Comparison of ENCODE assay signal across 20 mouse cellular contexts in genomic region chr9:115724063-115724462, GRCm38 (mm10).
DNase-seq lines count a peak whose midpoint lies in the region; ATAC-seq lines count a peak whose summit lies in the region.
"Had no signal": no experiment of that assay in that cellular context is flagged by ENCODE, and none has a peak within 500 bp of the region (broad histone marks: within the 10 kb centered on the region; RNA-seq: fewer than 3 reads in every experiment).

No protein-coding gene starts in this region.

- no peak for ATAC-seq in hindbrain, embryonic 14.5 days (ENCODE audit: low FRiP score)
- no peak for ATAC-seq in neural tube, embryonic 13.5 days (ENCODE audit: low read depth)
- no peak for ATAC-seq in neural tube, embryonic 15.5 days (ENCODE audit: low FRiP score)
- ATAC-seq in forebrain, embryonic 16.5 days: no peak
- no peak for ATAC-seq in megakaryocyte-erythroid progenitor cell, adult 5-6 weeks (replicated peaks; ENCODE audit: low FRiP score, low TSS enrichment, poor library complexity, severe bottlenecking)
- ATAC-seq: forebrain, postnatal 0 days; intestine, embryonic 15.5 days had no signal

- 0 out of 2 replicates have a peak, but pooled peaks cover 9% of the 10 kb centered on the region for H3K9me3 ChIP-seq in hindbrain, embryonic 14.5 days (ENCODE audit: control insufficient read depth, low read length)
- peaks cover 10% of the 10 kb centered on the region for H3K9me3 ChIP-seq in hindbrain, embryonic 10.5 days
- H3K9me3 ChIP-seq in neural tube, embryonic 13.5 days: peaks cover 12% of the 10 kb centered on the region
- H3K9me3 ChIP-seq in neural tube, embryonic 15.5 days (replicated peaks): no peaks in the 10 kb centered on the region; the same call in 1 of the 2 replicates
- peaks cover 10% of the 10 kb centered on the region; the same call in 1 of the 2 replicates for H3K9me3 ChIP-seq in forebrain, embryonic 16.5 days (ENCODE audit: control insufficient read depth, low read length)
- H3K9me3 ChIP-seq: intestine, embryonic 15.5 days had no signal

- WGBS in hindbrain, embryonic 14.5 days: 6% methylated on average over 2 of the region's 2 CpGs
- WGBS in hindbrain, embryonic 10.5 days: 14% methylated on average over 2 of the region's 2 CpGs
- 0% methylated on average over 2 of the region's 2 CpGs for WGBS in neural tube, embryonic 13.5 days
- 10% methylated on average over 2 of the region's 2 CpGs for WGBS in neural tube, embryonic 15.5 days
- 6% methylated on average over 2 of the region's 2 CpGs for WGBS in forebrain, embryonic 16.5 days

- DNase-seq in hindbrain, embryonic 14.5 days (ENCODE audit: low spot score): no peak
- no peak for DNase-seq in hindbrain, embryonic 10.5 days (ENCODE audit: low spot score)
- no peak for DNase-seq in neural tube, embryonic 10.5 days (ENCODE audit: extremely low spot score, low spot score)
- peak; percentile 96 for DNase-seq in R1 (ENCODE audit: low read depth, low spot score)
- DNase-seq: adrenal gland, adult 8-10 months; cerebellum, adult 11-12 months; cerebellum, adult 9-10 months; cerebellum, postnatal 36 days; forebrain, postnatal 0 days; gastrocnemius, adult 2 months; gastrocnemius, postnatal 25 days had no signal

- no peak overlapping the region for H3K4me3 ChIP-seq in hindbrain, embryonic 14.5 days (replicated peaks; ENCODE audit: low read length)
- H3K4me3 ChIP-seq in hindbrain, embryonic 10.5 days: no peak overlapping the region
- no peak overlapping the region for H3K4me3 ChIP-seq in neural tube, embryonic 13.5 days
- H3K4me3 ChIP-seq in neural tube, embryonic 15.5 days (replicated peaks): no peak overlapping the region
- H3K4me3 ChIP-seq in forebrain, embryonic 16.5 days (replicated peaks; ENCODE audit: low read length): no peak overlapping the region
- H3K4me3 ChIP-seq: embryonic facial prominence, embryonic 13.5 days; forebrain, embryonic 12.5 days; gastrocnemius, adult 2 months; heart, embryonic 12.5 days; intestine, embryonic 15.5 days had no signal

- peaks cover 6% of the 10 kb centered on the region; the same call in 1 of the 2 replicates for H3K4me1 ChIP-seq in hindbrain, embryonic 14.5 days (replicated peaks; ENCODE audit: control insufficient read depth, insufficient read depth, low read length)
- no peaks in the 10 kb centered on the region; the same call in 1 of the 2 replicates for H3K4me1 ChIP-seq in hindbrain, embryonic 10.5 days (replicated peaks)
- peaks cover 13% of the 10 kb centered on the region for H3K4me1 ChIP-seq in neural tube, embryonic 13.5 days (replicated peaks)
- H3K4me1 ChIP-seq in neural tube, embryonic 15.5 days: peaks cover 5% of the 10 kb centered on the region
- H3K4me1 ChIP-seq in forebrain, embryonic 16.5 days (replicated peaks; ENCODE audit: control insufficient read depth, insufficient read depth, low read length): no peaks in the 10 kb centered on the region
- H3K4me1 ChIP-seq: forebrain, embryonic 12.5 days had no signal

- no peaks in the 10 kb centered on the region for H3K27me3 ChIP-seq in hindbrain, embryonic 14.5 days (ENCODE audit: control insufficient read depth, insufficient read depth, low read length)
- no peaks in the 10 kb centered on the region for H3K27me3 ChIP-seq in hindbrain, embryonic 10.5 days (ENCODE audit: insufficient read depth, poor library complexity, severe bottlenecking)
- H3K27me3 ChIP-seq in neural tube, embryonic 13.5 days: no peaks in the 10 kb centered on the region
- H3K27me3 ChIP-seq in neural tube, embryonic 15.5 days (replicated peaks): no peaks in the 10 kb centered on the region
- no peaks in the 10 kb centered on the region for H3K27me3 ChIP-seq in forebrain, embryonic 16.5 days (replicated peaks; ENCODE audit: control insufficient read depth, insufficient read depth, low read length)
- H3K27me3 ChIP-seq: embryonic facial prominence, embryonic 13.5 days; heart, embryonic 12.5 days; intestine, embryonic 15.5 days had no signal

- 0 out of 2 replicates have a peak overlapping the region, but pooled peaks have one; percentile 26 for H3K27ac ChIP-seq in hindbrain, embryonic 14.5 days
- H3K27ac ChIP-seq in hindbrain, embryonic 10.5 days: no peak overlapping the region
- 0 out of 2 replicates have a peak overlapping the region, but pooled peaks have one; percentile 7 for H3K27ac ChIP-seq in neural tube, embryonic 13.5 days (replicated peaks)
- 0 out of 2 replicates have a peak overlapping the region, but pooled peaks have one; percentile 28 for H3K27ac ChIP-seq in neural tube, embryonic 15.5 days (replicated peaks)
- no peak overlapping the region for H3K27ac ChIP-seq in forebrain, embryonic 16.5 days (ENCODE audit: low read length)
- H3K27ac ChIP-seq: embryonic facial prominence, embryonic 13.5 days; forebrain, embryonic 12.5 days; gastrocnemius, adult 2 months; intestine, embryonic 15.5 days had no signal

- H3K9ac ChIP-seq in hindbrain, embryonic 14.5 days: no peak overlapping the region
- H3K9ac ChIP-seq in neural tube, embryonic 13.5 days: no peak overlapping the region
- H3K9ac ChIP-seq in neural tube, embryonic 15.5 days (replicated peaks): no peak overlapping the region
- H3K9ac ChIP-seq in forebrain, embryonic 16.5 days (replicated peaks; ENCODE audit: low read depth, low read length): no peak overlapping the region
- H3K9ac ChIP-seq: embryonic facial prominence, embryonic 13.5 days; forebrain, embryonic 12.5 days; forebrain, postnatal 0 days; heart, embryonic 12.5 days; intestine, embryonic 15.5 days had no signal

- H3K4me2 ChIP-seq in hindbrain, embryonic 14.5 days (replicated peaks): no peak overlapping the region
- H3K4me2 ChIP-seq in neural tube, embryonic 13.5 days: no peak overlapping the region
- H3K4me2 ChIP-seq in neural tube, embryonic 15.5 days: no peak overlapping the region
- H3K4me2 ChIP-seq in forebrain, embryonic 16.5 days (ENCODE audit: low read length): no peak overlapping the region
- H3K4me2 ChIP-seq: embryonic facial prominence, embryonic 13.5 days; forebrain, embryonic 12.5 days; heart, embryonic 12.5 days; intestine, embryonic 15.5 days had no signal

- H3K36me3 ChIP-seq in hindbrain, embryonic 14.5 days (replicated peaks; ENCODE audit: control insufficient read depth, insufficient read depth): no peaks in the 10 kb centered on the region
- H3K36me3 ChIP-seq in hindbrain, embryonic 10.5 days: no peaks in the 10 kb centered on the region
- H3K36me3 ChIP-seq in neural tube, embryonic 13.5 days: no peaks in the 10 kb centered on the region
- H3K36me3 ChIP-seq in neural tube, embryonic 15.5 days: no peaks in the 10 kb centered on the region
- no peaks in the 10 kb centered on the region for H3K36me3 ChIP-seq in forebrain, embryonic 16.5 days (ENCODE audit: control insufficient read depth, insufficient read depth)
- H3K36me3 ChIP-seq: embryonic facial prominence, embryonic 13.5 days; forebrain, embryonic 12.5 days; G1E; heart, embryonic 12.5 days; intestine, embryonic 15.5 days had no signal

Comparison
In these comparisons a context has a peak if more than half of its experiments do, and no peak if none do; other contexts are left out.
1. H3K27ac ChIP-seq: peak in hindbrain, embryonic 14.5 days (single experiment), neural tube, embryonic 13.5 days (single experiment) and neural tube, embryonic 15.5 days (single experiment); none in hindbrain, embryonic 10.5 days (single experiment) and forebrain, embryonic 16.5 days (single experiment).